Mouse (Mus musculus): ENCODE data around the gene Rps6ka1. TPM values are rescaled to one million over a fixed set of nuclear protein-coding genes. Genes with fewer than 3 reads are reported as not detected.
"Not testable (repeated sequence)": the region's sequence is repeated elsewhere in the genome, so short reads cannot be mapped to it uniquely, and the experiment has no call there.

Rps6ka1 gene
- total RNA-seq, 2 experiments from 2014 or later, result 9.1 to 10.7 TPM

GRCm38 (mm10) chr4:133863795-133864379, 23.7 kb downstream of the Rps6ka1 start:
- no peak for DNase-seq

- DNase-seq, result no peak
Observed at GRCm38 (mm10) chr4:133857527-133857926, 30.1 kb downstream of the Rps6ka1 start.

- no peak for DNase-seq
Observed at GRCm38 (mm10) chr4:133854621-133855020, 33.0 kb downstream of the Rps6ka1 start.

GRCm38 (mm10) chr4:133853630-133854029, 34.0 kb downstream of the Rps6ka1 start:
- no peak for DNase-seq

GRCm38 (mm10) chr4:133846625-133847024, 41.0 kb downstream of the Rps6ka1 start:
- no peak for DNase-seq

GRCm38 (mm10) chr4:133845060-133845459, 42.5 kb downstream of the Rps6ka1 start:
- DNase-seq, result no peak

GRCm38 (mm10) chr4:133844209-133844841, 43.3 kb downstream of the Rps6ka1 start:
- DNase-seq, result no peak

GRCm38 (mm10) chr4:133842992-133843737, 44.4 kb downstream of the Rps6ka1 start:
- no peak for DNase-seq

GRCm38 (mm10) chr4:133841756-133842483, 45.7 kb downstream of the Rps6ka1 start:
- not testable (repeated sequence) for DNase-seq

- no peak for DNase-seq
Observed at GRCm38 (mm10) chr4:133841035-133841434, 46.6 kb downstream of the Rps6ka1 start.

GRCm38 (mm10) chr4:133840501-133840900, 47.1 kb downstream of the Rps6ka1 start:
- no peak for DNase-seq

GRCm38 (mm10) chr4:133839385-133839826, 48.2 kb downstream of the Rps6ka1 start:
- peak; percentile 32 for DNase-seq

GRCm38 (mm10) chr4:133836575-133836974, 51.0 kb downstream of the Rps6ka1 start:
- DNase-seq, result peak; percentile 43

- DNase-seq, result no peak
Observed at GRCm38 (mm10) chr4:133835211-133835610, 52.4 kb downstream of the Rps6ka1 start.

- DNase-seq, result peak; percentile 59
Observed at GRCm38 (mm10) chr4:133832945-133833874, 54.4 kb downstream of the Rps6ka1 start.

- DNase-seq, result no peak
Observed at GRCm38 (mm10) chr4:133830453-133830852, 57.1 kb downstream of the Rps6ka1 start.

GRCm38 (mm10) chr4:133829281-133830070, 58.1 kb downstream of the Rps6ka1 start:
- DNase-seq, result peak; percentile 82

- DNase-seq, result no peak
Observed at GRCm38 (mm10) chr4:133827887-133828794, 59.5 kb downstream of the Rps6ka1 start.

- DNase-seq, result no peak
Observed at GRCm38 (mm10) chr4:133827354-133827753, 60.2 kb downstream of the Rps6ka1 start.

GRCm38 (mm10) chr4:133825731-133826130, 61.9 kb downstream of the Rps6ka1 start:
- no peak for DNase-seq

All from heart, postnatal 4 days (tissue).